Mouse (Mus musculus) lung, adult 2 months (tissue): ENCODE data around the gene Gm20388.

ENCODE experiments used
- CTCF ChIP-seq: fragments of 200-500 bp; IDR thresholded peaks from 2 replicates; pipeline ENCODE4 v1.5.1; 2011; ENCODE audit warnings: mild to moderate bottlenecking, low read length, control low read depth; ENCODE audit not compliant: insufficient read depth
- POLR2A ChIP-seq: fragments of 200-500 bp; IDR thresholded peaks from 2 replicates; pipeline ENCODE4 v1.6.1; 2011; ENCODE audit warnings: low read depth, mild to moderate bottlenecking, control low read depth, low read length, borderline replicate concordance; ENCODE audit errors: extremely low read depth

DNA sequence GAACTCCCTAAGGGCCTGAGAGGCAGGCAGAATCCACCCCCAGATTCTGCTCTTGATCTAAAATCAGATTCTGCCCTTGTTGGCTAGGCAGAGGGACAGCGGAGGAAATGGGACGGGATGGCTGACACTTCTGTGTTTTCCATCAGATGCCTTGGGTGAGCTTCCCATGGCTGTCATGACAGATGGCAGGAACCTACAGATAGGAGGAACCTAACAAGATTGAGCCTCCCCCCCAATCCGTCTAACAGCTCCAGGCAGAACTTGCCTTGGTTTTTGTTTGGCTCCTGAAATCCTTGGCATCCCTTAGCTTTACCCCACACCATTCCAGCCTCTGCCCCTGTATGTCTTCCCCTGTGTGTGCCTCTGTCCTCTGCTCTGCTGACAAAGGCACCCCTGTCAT, 1764.5 kb downstream of the Gm20388 start:
- TF ChIP-seq CTCF (no peak), POLR2A (no peak)
